ENCODE assay signal across 9 mouse cellular contexts in the genomic region with DNA sequence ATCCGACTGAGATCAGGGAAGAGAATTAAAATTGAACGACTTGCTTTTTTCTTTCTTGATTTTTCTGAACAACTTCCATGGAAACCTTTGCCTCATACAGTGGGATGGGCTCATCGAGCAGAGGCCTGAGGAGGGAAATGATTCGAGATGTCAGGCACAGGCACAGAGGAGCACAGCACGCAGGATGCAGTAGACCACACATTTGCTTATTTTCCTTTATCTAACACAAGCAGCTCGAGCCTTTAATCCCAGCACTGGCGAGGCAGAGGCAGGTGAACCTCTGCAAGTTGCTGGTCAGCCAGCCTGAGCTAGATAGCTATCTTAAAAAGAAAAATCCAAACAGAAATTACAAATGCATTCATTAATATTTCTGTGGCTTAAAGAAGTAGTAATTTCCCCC. TPM values are rescaled to one million over a fixed set of nuclear protein-coding genes. Genes with fewer than 3 reads are reported as not detected.
DNase-seq lines count a peak whose midpoint lies in the region; ATAC-seq and TF ChIP-seq lines count a peak whose summit lies in the region.
"Had no signal": no experiment of that assay in that cellular context is flagged by ENCODE, and none has a peak within 500 bp of the region (broad histone marks: within the 10 kb centered on the region; RNA-seq: fewer than 3 reads in every experiment).

No protein-coding gene starts in this region.

- ATAC-seq in intestine, embryonic 14.5 days (replicated peaks; ENCODE audit: low FRiP score, low TSS enrichment, low read depth): no peak
- ATAC-seq in intestine, postnatal 0 days: no peak
- no peak for ATAC-seq in embryonic facial prominence, embryonic 13.5 days (ENCODE audit: insufficient number of reproducible peaks, insufficient read depth, low FRiP score, low TSS enrichment, low read depth)
- peak; percentile 29 for ATAC-seq in megakaryocyte progenitor cell, adult 5-6 weeks (replicated peaks; ENCODE audit: poor library complexity)

- no peak overlapping the region for H3K27ac ChIP-seq in intestine, embryonic 14.5 days (ENCODE audit: low read depth)
- no peak overlapping the region for H3K27ac ChIP-seq in intestine, postnatal 0 days (ENCODE audit: low read depth, low read length)
- H3K27ac ChIP-seq in embryonic facial prominence, embryonic 13.5 days: no peak overlapping the region

- H3K27me3 ChIP-seq in intestine, embryonic 14.5 days (replicated peaks; ENCODE audit: control insufficient read depth, insufficient read depth, low read length): no peaks in the 10 kb centered on the region
- no peaks in the 10 kb centered on the region for H3K27me3 ChIP-seq in intestine, postnatal 0 days (replicated peaks; ENCODE audit: control insufficient read depth, insufficient read depth, low read length)
- no peaks in the 10 kb centered on the region for H3K27me3 ChIP-seq in embryonic facial prominence, embryonic 13.5 days

- H3K9ac ChIP-seq in intestine, embryonic 14.5 days (ENCODE audit: low read length): no peak overlapping the region
- no peak overlapping the region for H3K9ac ChIP-seq in intestine, postnatal 0 days (ENCODE audit: low read depth, low read length)
- H3K9ac ChIP-seq in embryonic facial prominence, embryonic 13.5 days: no peak overlapping the region

- no peak for TF ChIP-seq CTCF in intestine, postnatal 0 days (IDR thresholded peaks at IDR 0.05; ENCODE audit: low read depth)

- H3K36me3 ChIP-seq in intestine, embryonic 14.5 days (ENCODE audit: control insufficient read depth, insufficient read depth, low read length): peaks cover 17% of the 10 kb centered on the region
- no peaks in the 10 kb centered on the region; the same call in 1 of the 2 replicates for H3K36me3 ChIP-seq in intestine, postnatal 0 days (ENCODE audit: control insufficient read depth, insufficient read depth)
- H3K36me3 ChIP-seq in embryonic facial prominence, embryonic 13.5 days: peaks cover 21% of the 10 kb centered on the region

- H3K9me3 ChIP-seq in intestine, embryonic 14.5 days (ENCODE audit: control insufficient read depth, low read length): no peaks in the 10 kb centered on the region
- no peaks in the 10 kb centered on the region for H3K9me3 ChIP-seq in intestine, postnatal 0 days (ENCODE audit: control insufficient read depth)
- H3K9me3 ChIP-seq in embryonic facial prominence, embryonic 13.5 days: no peaks in the 10 kb centered on the region

- WGBS in intestine, embryonic 14.5 days: 51% methylated on average over 7 of the region's 7 CpGs
- WGBS in intestine, postnatal 0 days: 55% methylated on average over 7 of the region's 7 CpGs
- WGBS in embryonic facial prominence, embryonic 13.5 days: 49% methylated on average over 7 of the region's 7 CpGs

- DNase-seq in intestine, embryonic 14.5 days (ENCODE audit: low spot score): no peak
- DNase-seq in CD4-positive helper T cell, adult 2 months (ENCODE audit: low read depth, low spot score): peak; percentile 23
- no peak for DNase-seq in right cerebral cortex, postnatal 14 days
- DNase-seq in retina, postnatal 1 day: no peak
- DNase-seq in adrenal gland, postnatal 4 days (ENCODE audit: low spot score in 2 of 2): no peak
- DNase-seq: lung, postnatal 36 days had no signal

- peaks cover 10% of the 10 kb centered on the region; the same call in 1 of the 2 replicates for H3K4me1 ChIP-seq in intestine, embryonic 14.5 days (replicated peaks; ENCODE audit: control insufficient read depth, insufficient read depth, low read length)
- no peaks in the 10 kb centered on the region for H3K4me1 ChIP-seq in intestine, postnatal 0 days (replicated peaks; ENCODE audit: control insufficient read depth, insufficient read depth, low read length)
- H3K4me1 ChIP-seq in embryonic facial prominence, embryonic 13.5 days: peaks cover 13% of the 10 kb centered on the region

- peak overlapping the region; percentile 68 for H3K4me2 ChIP-seq in intestine, embryonic 14.5 days (ENCODE audit: low read length)
- no peak overlapping the region for H3K4me2 ChIP-seq in intestine, postnatal 0 days (replicated peaks; ENCODE audit: low read depth)
- peak overlapping the region; percentile 79; the same call in 1 of the 2 replicates for H3K4me2 ChIP-seq in embryonic facial prominence, embryonic 13.5 days

- H3K4me3 ChIP-seq in intestine, embryonic 14.5 days (ENCODE audit: low read depth, low read length): no peak overlapping the region
- no peak overlapping the region for H3K4me3 ChIP-seq in intestine, postnatal 0 days (ENCODE audit: low read depth, low read length)
- no peak overlapping the region for H3K4me3 ChIP-seq in embryonic facial prominence, embryonic 13.5 days

RNA-seq across cellular contexts. Expression of gene Donson, which starts 1.2 kb away (rescaled TPM):
- polyA plus RNA-seq in intestine, embryonic 14.5 days (2014; fragmentation: Nextera tagmentation; extraction: Ambion mirVana): 24.3 and 24.7 TPM in 2 replicates
- polyA plus RNA-seq in intestine, postnatal 0 days (2015; fragmentation: Nextera tagmentation; extraction: Ambion mirVana): 6.2 and 6.7 TPM in 2 replicates
- polyA plus RNA-seq in embryonic facial prominence, embryonic 13.5 days (2015; fragmentation: Nextera tagmentation; extraction: Ambion mirVana): 21.8 TPM in 2 replicates
- 16.4 and 17.0 TPM in 2 replicates for total RNA-seq in megakaryocyte progenitor cell, adult 5-6 weeks (2015)
- total RNA-seq in megakaryocyte progenitor cell, adult 5-6 weeks (2017): 20.4 and 33.7 TPM in 2 replicates
- total RNA-seq in adrenal gland, postnatal 4 days (2021): 10 to 100 TPM; 15.0 to 21.0 TPM

RNA-seq across cellular contexts. Expression of gene Cryzl1, which starts 39.0 kb away (rescaled TPM):
- 69.4 and 73.3 TPM in 2 replicates for polyA plus RNA-seq in intestine, embryonic 14.5 days (2014; fragmentation: Nextera tagmentation; extraction: Ambion mirVana)
- 36.3 and 42.2 TPM in 2 replicates for polyA plus RNA-seq in intestine, postnatal 0 days (2015; fragmentation: Nextera tagmentation; extraction: Ambion mirVana)
- 70.7 and 75.9 TPM in 2 replicates for polyA plus RNA-seq in embryonic facial prominence, embryonic 13.5 days (2015; fragmentation: Nextera tagmentation; extraction: Ambion mirVana)
- total RNA-seq in megakaryocyte progenitor cell, adult 5-6 weeks (2015): 55.2 and 63.8 TPM in 2 replicates
- 57.2 and 79.0 TPM in 2 replicates for total RNA-seq in megakaryocyte progenitor cell, adult 5-6 weeks (2017)
- total RNA-seq in adrenal gland, postnatal 4 days (2021): 10 to 100 TPM; 61.0 to 67.9 TPM

RNA-seq across cellular contexts. Expression of gene Itsn1, which starts 39.3 kb away (rescaled TPM):
- 22.5 and 22.7 TPM in 2 replicates for polyA plus RNA-seq in intestine, embryonic 14.5 days (2014; fragmentation: Nextera tagmentation; extraction: Ambion mirVana)
- 6.2 and 6.5 TPM in 2 replicates for polyA plus RNA-seq in intestine, postnatal 0 days (2015; fragmentation: Nextera tagmentation; extraction: Ambion mirVana)
- polyA plus RNA-seq in embryonic facial prominence, embryonic 13.5 days (2015; fragmentation: Nextera tagmentation; extraction: Ambion mirVana): 29.6 and 30.4 TPM in 2 replicates
- total RNA-seq in megakaryocyte progenitor cell, adult 5-6 weeks (2015): 4.1 TPM in 2 replicates
- 6.0 and 7.9 TPM in 2 replicates for total RNA-seq in megakaryocyte progenitor cell, adult 5-6 weeks (2017)
- total RNA-seq in adrenal gland, postnatal 4 days (2021): 10 to 100 TPM; 54.5 to 59.7 TPM

RNA-seq across cellular contexts. Expression of gene Son, which starts 42.5 kb away (rescaled TPM):
- 138 and 146 TPM in 2 replicates for polyA plus RNA-seq in intestine, embryonic 14.5 days (2014; fragmentation: Nextera tagmentation; extraction: Ambion mirVana)
- polyA plus RNA-seq in intestine, postnatal 0 days (2015; fragmentation: Nextera tagmentation; extraction: Ambion mirVana): 71.1 and 83.4 TPM in 2 replicates
- polyA plus RNA-seq in embryonic facial prominence, embryonic 13.5 days (2015; fragmentation: Nextera tagmentation; extraction: Ambion mirVana): 164 and 172 TPM in 2 replicates
- total RNA-seq in megakaryocyte progenitor cell, adult 5-6 weeks (2015): 332 and 375 TPM in 2 replicates
- 178 and 233 TPM in 2 replicates for total RNA-seq in megakaryocyte progenitor cell, adult 5-6 weeks (2017)
- 100 to 1,000 TPM; 265 to 299 TPM for total RNA-seq in adrenal gland, postnatal 4 days (2021)

RNA-seq across cellular contexts. Expression of gene Gart, which starts 43.0 kb away (rescaled TPM):
- polyA plus RNA-seq in intestine, embryonic 14.5 days (2014; fragmentation: Nextera tagmentation; extraction: Ambion mirVana): 125 and 137 TPM in 2 replicates
- 19.0 and 23.8 TPM in 2 replicates for polyA plus RNA-seq in intestine, postnatal 0 days (2015; fragmentation: Nextera tagmentation; extraction: Ambion mirVana)
- 110 and 111 TPM in 2 replicates for polyA plus RNA-seq in embryonic facial prominence, embryonic 13.5 days (2015; fragmentation: Nextera tagmentation; extraction: Ambion mirVana)
- total RNA-seq in megakaryocyte progenitor cell, adult 5-6 weeks (2015): 148 and 162 TPM in 2 replicates
- total RNA-seq in megakaryocyte progenitor cell, adult 5-6 weeks (2017): 438 and 506 TPM in 2 replicates
- 100 to 1,000 TPM; 117 to 118 TPM for total RNA-seq in adrenal gland, postnatal 4 days (2021)
